Mouse (Mus musculus) CH12.LX (cell line): Measurements from ENCODE around the gene Gdi1. TPM values are rescaled to one million over a fixed set of nuclear protein-coding genes. Genes with fewer than 3 reads are reported as not detected.

Experiments used
- DNase-seq: peaks from one replicate; pipeline ENCODE4 v3.0.0-alpha.2; 2013; ENCODE audit errors: extremely low read depth
- H3K27ac ChIP-seq: 2 replicates; pipeline ENCODE4 v1.5.1; 2012; ENCODE audit warnings: low read depth, mild to moderate bottlenecking, control low read depth, moderate library complexity; ENCODE audit not compliant: insufficient read depth
- H3K27me3 ChIP-seq: replicated peaks from 2 replicates; pipeline ENCODE3; 2012; ENCODE audit warnings: inconsistent platforms
- H3K36me3 ChIP-seq, 2 experiments: replicated peaks in 1 of 2; 2 replicates each; pipeline versions ENCODE3 to v1.6.1; 2012; ENCODE audit warnings: inconsistent platforms in 1 of 2, low read length in 1 of 2, mild to moderate bottlenecking in 1 of 2, mixed read lengths in 1 of 2, moderate library complexity in 1 of 2; ENCODE audit not compliant: control insufficient read depth in 1 of 2, insufficient read depth in 1 of 2
- H3K4me1 ChIP-seq, 2 experiments: 2 replicates each; pipeline ENCODE4 v1.6.1; 2012; ENCODE audit warnings: inconsistent platforms in 1 of 2, moderate library complexity in 1 of 2; ENCODE audit not compliant: insufficient read depth in 2 of 2, control insufficient read depth in 1 of 2
- H3K4me2 ChIP-seq: 2 replicates; pipeline ENCODE4 v1.6.1; 2012; ENCODE audit warnings: low read depth, mild to moderate bottlenecking, control low read depth; ENCODE audit not compliant: poor library complexity, insufficient read depth, severe bottlenecking
- H3K4me3 ChIP-seq, 3 experiments: fragments of 150-350 bp in 1 of 3; sonication (generic) in 1 of 3; replicated peaks in 1 of 3; 2 replicates each; pipeline versions ENCODE3 to v1.5.1; 2011 to 2012; ENCODE audit warnings: low read depth in 2 of 3, low read length in 2 of 3, mild to moderate bottlenecking in 2 of 3, moderate library complexity in 2 of 3, control low read depth in 1 of 3, improper control_type of control experiment in 1 of 3, inconsistent platforms in 1 of 3, mixed read lengths in 1 of 3; ENCODE audit not compliant: poor library complexity in 1 of 3
- H3K79me2 ChIP-seq: replicated peaks from 2 replicates; pipeline ENCODE4 v1.6.1; 2012; ENCODE audit warnings: mild to moderate bottlenecking, moderate library complexity; ENCODE audit not compliant: control insufficient read depth, poor library complexity, insufficient read depth, severe bottlenecking; ENCODE audit errors: extremely low read depth
- H3K9ac ChIP-seq: 2 replicates; pipeline ENCODE4 v1.6.1; 2012; ENCODE audit warnings: low read depth, mild to moderate bottlenecking, control low read depth, moderate library complexity; ENCODE audit not compliant: insufficient read depth
- H3K9me3 ChIP-seq: replicated peaks from 2 replicates; pipeline ENCODE3; 2012; ENCODE audit warnings: low read length, inconsistent platforms, mixed read lengths
- BHLHE40 ChIP-seq: IDR thresholded peaks from 2 replicates; pipeline ENCODE4 v1.6.1; 2011; ENCODE audit warnings: mild to moderate bottlenecking, low read depth, low read length, improper control_type of control experiment
- CHD1 ChIP-seq: IDR thresholded peaks from 2 replicates; pipeline ENCODE4 v1.6.1; 2012; ENCODE audit warnings: low read depth, low read length, improper control_type of control experiment, inconsistent platforms
- CHD2 ChIP-seq: IDR thresholded peaks from 2 replicates; pipeline ENCODE4 v1.6.1; 2011; ENCODE audit warnings: low read length, improper control_type of control experiment
- E2F4 ChIP-seq: IDR thresholded peaks from 2 replicates; pipeline ENCODE4 v1.6.1; 2011; ENCODE audit warnings: low read depth, low read length, improper control_type of control experiment; ENCODE audit not compliant: insufficient replicate concordance
- ELF1 ChIP-seq: IDR thresholded peaks from 2 replicates; pipeline ENCODE4 v1.6.1; 2014; ENCODE audit warnings: low read depth, mild to moderate bottlenecking, inconsistent platforms, low read length, improper control_type of control experiment
- EP300 ChIP-seq: IDR thresholded peaks from 2 replicates; pipeline ENCODE4 v1.6.1; 2011; ENCODE audit warnings: low read length, improper control_type of control experiment
- ETS1 ChIP-seq: conservative IDR thresholded peaks from 2 replicates; pipeline ENCODE4 v1.6.1; 2012; ENCODE audit warnings: low read depth, mild to moderate bottlenecking, inconsistent platforms, low read length, improper control_type of control experiment, moderate library complexity
- GABPA ChIP-seq: IDR thresholded peaks from 2 replicates; pipeline ENCODE4 v1.6.1; 2012; ENCODE audit warnings: low read depth, low read length, improper control_type of control experiment, inconsistent platforms; ENCODE audit not compliant: insufficient replicate concordance
- HCFC1 ChIP-seq: IDR thresholded peaks from 2 replicates; pipeline ENCODE4 v1.6.1; 2012; ENCODE audit warnings: low read depth, mild to moderate bottlenecking, inconsistent platforms, low read length, improper control_type of control experiment
- JUN ChIP-seq: IDR thresholded peaks from 2 replicates; pipeline ENCODE4 v1.6.1; 2011; ENCODE audit warnings: low read depth, mild to moderate bottlenecking, low read length, improper control_type of control experiment, moderate library complexity; ENCODE audit not compliant: insufficient read depth
- KAT2A ChIP-seq: IDR thresholded peaks from 2 replicates; pipeline ENCODE4 v1.6.1; 2012; ENCODE audit warnings: low read length, improper control_type of control experiment, inconsistent platforms; ENCODE audit not compliant: insufficient replicate concordance
- MAZ ChIP-seq: IDR thresholded peaks from 2 replicates; pipeline ENCODE4 v1.6.1; 2012; ENCODE audit warnings: low read depth, mild to moderate bottlenecking, inconsistent platforms, low read length, improper control_type of control experiment, moderate library complexity
- MEF2A ChIP-seq: IDR thresholded peaks from 2 replicates; pipeline ENCODE4 v1.6.1; 2014; ENCODE audit warnings: low read depth, mild to moderate bottlenecking, inconsistent platforms, low read length, improper control_type of control experiment, borderline replicate concordance
- MXI1 ChIP-seq: IDR thresholded peaks from 2 replicates; pipeline ENCODE4 v1.6.1; 2011; ENCODE audit warnings: mild to moderate bottlenecking, low read depth, low read length, improper control_type of control experiment
- NELFE ChIP-seq: IDR thresholded peaks from 2 replicates; pipeline ENCODE4 v1.6.1; 2011; ENCODE audit warnings: low read depth, low read length, improper control_type of control experiment
- POLR2A ChIP-seq: IDR thresholded peaks from 2 replicates; pipeline ENCODE4 v1.6.1; 2011; ENCODE audit warnings: low read depth, mild to moderate bottlenecking, improper control_type of control experiment, low read length
- RAD21 ChIP-seq: IDR thresholded peaks from 2 replicates; pipeline ENCODE4 v1.6.1; 2011; ENCODE audit warnings: low read depth, mild to moderate bottlenecking, low read length, improper control_type of control experiment, moderate library complexity
- RCOR1 ChIP-seq: conservative IDR thresholded peaks from 2 replicates; pipeline ENCODE4 v1.6.1; 2012; ENCODE audit warnings: low read depth, mild to moderate bottlenecking, inconsistent platforms, low read length, improper control_type of control experiment
- SMC3 ChIP-seq: IDR thresholded peaks from 2 replicates; pipeline ENCODE4 v1.6.1; 2011; ENCODE audit warnings: low read depth, low read length, improper control_type of control experiment
- TBP ChIP-seq: conservative IDR thresholded peaks from 2 replicates; pipeline ENCODE4 v1.6.1; 2011; ENCODE audit warnings: low read depth, low read length, improper control_type of control experiment
- TCF12 ChIP-seq: IDR thresholded peaks from 2 replicates; pipeline ENCODE4 v1.6.1; 2014; ENCODE audit warnings: low read depth, mild to moderate bottlenecking, inconsistent platforms, low read length, improper control_type of control experiment
- UBTF ChIP-seq: IDR thresholded peaks from 2 replicates; pipeline ENCODE4 v1.6.1; 2012; ENCODE audit warnings: low read depth, mild to moderate bottlenecking, inconsistent platforms, low read length, improper control_type of control experiment, moderate library complexity
- USF1 ChIP-seq: IDR thresholded peaks from 2 replicates; pipeline ENCODE4 v1.6.1; 2014; ENCODE audit warnings: low read depth, mild to moderate bottlenecking, inconsistent platforms, low read length, improper control_type of control experiment
- USF2 ChIP-seq: conservative IDR thresholded peaks from 2 replicates; pipeline ENCODE4 v1.6.1; 2011; ENCODE audit warnings: low read depth, low read length, improper control_type of control experiment
- ZC3H11A ChIP-seq: IDR thresholded peaks from 2 replicates; pipeline ENCODE4 v1.6.1; 2012; ENCODE audit warnings: low read depth, mild to moderate bottlenecking, inconsistent platforms, low read length, improper control_type of control experiment
- ZKSCAN1 ChIP-seq: IDR thresholded peaks from 2 replicates; pipeline ENCODE4 v1.6.1; 2012; ENCODE audit warnings: low read depth, inconsistent platforms, low read length, improper control_type of control experiment, borderline replicate concordance
- ZNF384 ChIP-seq: IDR thresholded peaks from 2 replicates; pipeline ENCODE4 v1.6.1; 2012; ENCODE audit warnings: low read depth, low read length, improper control_type of control experiment, inconsistent platforms
- dilution Hi-C: fragments of 300-500 bp; cut with MboI; formaldehyde crosslinking; loops from 2 replicates; pipeline ENCODE4 v1.14.3; 2020; ENCODE audit warnings: low sequenced_read_pairs; ENCODE audit not compliant: extremely low pct_unique_long_range_greater_than_20kb, extremely low pct_ligation_motif_present
- in situ Hi-C: fragments of 300-500 bp; cut with MboI; formaldehyde crosslinking; loops from 3 replicates; pipeline ENCODE4 v1.14.3; 2019; ENCODE audit warnings: low sequenced_read_pairs, low pct_ligation_motif_present, low pct_unique_long_range_greater_than_20kb, mixed read lengths
- polyA plus RNA-seq: library from polyadenylated mRNA; unstranded; fragments of >175 nt; gene quantifications from 2 replicates; pipeline ENCODE4 v1.2.1, GENCODE M21; 2012; ENCODE audit warnings: low read depth; ENCODE audit not compliant: insufficient read length
- total RNA-seq, 2 experiments: library from RNA; depleted of rRNA; stranded (reverse); fragments of 300-350 nt in 1 of 2; fragments of >200 nt in 1 of 2; gene quantifications; 2 replicates each; pipeline ENCODE4 v1.2.3; 2012 to 2014

Gene Gdi1
- total and polyA plus RNA-seq, 3 experiments = 32.4 to 66.5 (median 42.7) TPM

DNA sequence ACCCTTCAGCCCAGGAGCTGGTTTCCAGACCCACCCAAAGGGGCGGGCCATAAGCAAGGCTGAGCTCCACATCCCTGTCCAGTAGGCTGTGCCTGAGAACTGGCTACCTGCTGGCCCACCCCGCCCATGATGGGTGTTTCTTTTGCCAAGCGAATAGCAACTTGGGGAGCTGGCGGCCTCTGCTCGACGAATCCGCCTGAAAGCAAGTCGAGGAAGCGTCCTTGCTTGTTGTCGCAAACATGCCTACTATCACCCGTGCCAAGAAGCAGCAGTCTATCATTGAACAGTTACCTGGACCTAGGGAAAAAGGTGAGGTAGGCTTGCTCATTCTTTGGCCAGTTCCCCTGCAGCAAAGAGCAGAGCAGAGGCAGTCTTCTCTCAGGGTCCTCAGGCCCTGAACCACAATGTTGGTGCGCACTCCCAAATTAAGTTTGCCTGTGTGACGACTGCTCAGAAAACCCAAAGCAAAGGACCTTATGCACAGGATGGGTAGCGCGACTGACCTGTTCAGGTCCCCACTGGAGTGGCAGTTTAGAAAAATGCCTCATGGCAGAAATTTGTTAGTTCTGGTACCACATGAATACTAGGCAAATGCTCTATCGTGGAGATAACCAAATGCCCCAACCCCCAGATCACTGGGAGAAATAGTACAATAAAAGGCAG lies 22.9 kb upstream of the Gdi1 start, which contains the start of the genes Taz and Dnase1l1:
Gene Taz, plus strand, starts transcription at position 181 of the 663 bp plus-strand sequence.
Gene Dnase1l1, minus strand, starts transcription at position 606 of the 663 bp plus-strand sequence.
- peaks cover 0 to 10% of the 10 kb centered on the region in 2 experiments; a peak in 2 of 4 replicates for H3K4me1 ChIP-seq
- peak; percentile 77 for DNase-seq
- peak within 1 kb of the TSS; percentile 71 to 97 (median 76) for H3K4me3 ChIP-seq
- peak within 1 kb of the TSS; percentile 80 for H3K27ac ChIP-seq
- H3K79me2 ChIP-seq = peaks cover 11% of the 10 kb centered on the region
- no peaks in the 10 kb centered on the region for H3K9me3 ChIP-seq
- no peaks in the 10 kb centered on the region for H3K27me3 ChIP-seq
- H3K36me3 ChIP-seq = peaks cover 0 to 16% of the 10 kb centered on the region in 2 experiments
- dilution Hi-C loops = no loop called here
- H3K4me2 ChIP-seq = peak within 1 kb of the TSS; percentile 78
- TF ChIP-seq TBP (no peak), ZKSCAN1 (no peak), KAT2A (no peak), POLR2A (peak; percentile 56), NELFE (peak; percentile 43; the same call in 1 of the 2 replicates), UBTF (no peak), GABPA (no peak), CHD2 (no peak), MXI1 (no peak; the same call in 1 of the 2 replicates), ETS1 (no peak), ELF1 (no peak), BHLHE40 (no peak), ZC3H11A (no peak), CHD1 (peak; percentile 62; the same call in 1 of the 2 replicates), EP300 (no peak), JUN (no peak), TCF12 (0 out of 2 replicates have a peak, but pooled peaks have one; percentile 11), MEF2A (no peak)
- TF ChIP-seq, all 38 proteins: peak for 4
- in situ Hi-C loops = no loop called here
- H3K9ac ChIP-seq = peak within 1 kb of the TSS; percentile 93

- in situ Hi-C loops = no loop called here
- peak; percentile 83 for DNase-seq
- Histone ChIP-seq H3K4me3 (peak overlapping the region; percentile 71 to 97 (median 76)), H3K4me2 (peak overlapping the region; percentile 78), H3K27me3 (no peaks in the 10 kb centered on the region), H3K36me3 (peaks cover 1 to 22% of the 10 kb centered on the region in 2 experiments), H3K27ac (peak overlapping the region; percentile 80), H3K79me2 (peaks cover 11% of the 10 kb centered on the region), H3K4me1 (peaks cover 0 to 10% of the 10 kb centered on the region in 2 experiments; a peak in 2 of 4 replicates), H3K9ac (peak overlapping the region; percentile 93), H3K9me3 (no peaks in the 10 kb centered on the region)
- dilution Hi-C loops = no loop called here
- TF ChIP-seq MEF2A (no peak), USF1 (no peak), RCOR1 (no peak), RAD21 (no peak), TCF12 (no peak), NELFE (peak; percentile 49; the same call in 1 of the 2 replicates), KAT2A (0 out of 2 replicates have a peak, but pooled peaks have one; percentile 9), BHLHE40 (no peak), SMC3 (no peak), ZNF384 (no peak), ZKSCAN1 (no peak), MAZ (no peak), POLR2A (peak; percentile 72), USF2 (no peak), HCFC1 (peak; percentile 70), ETS1 (no peak), UBTF (no peak), GABPA (no peak), EP300 (no peak), E2F4 (no peak; the same call in 1 of the 2 replicates)
Observed at GRCm38 (mm10) chrX:74282395-74283091, 22.3 kb upstream of the Gdi1 start.
